Mouse (Mus musculus): Measurements from ENCODE around the gene Chchd3. TPM values are rescaled to one million over a fixed set of nuclear protein-coding genes. Genes with fewer than 3 reads are reported as not detected.
A peak's percentile ranks its signal among the peaks of the same experiment; 100 is the strongest.

The Chchd3 gene
- polyA plus RNA-seq, 1 experiment from 2014 or later: 124 TPM

- H3K27ac ChIP-seq (ENCODE audit: low read depth, low read length): no peak overlapping the region
- 22% methylated on average over 12 of the region's 12 CpGs for WGBS
- H3K9ac ChIP-seq (ENCODE audit: low read depth, low read length): no peak overlapping the region
- no peaks in the 10 kb centered on the region for H3K36me3 ChIP-seq (ENCODE audit: control insufficient read depth, insufficient read depth, low read length)
- H3K4me2 ChIP-seq (replicated peaks; ENCODE audit: low read depth, low read length): no peak overlapping the region
- H3K4me3 ChIP-seq (ENCODE audit: low read length): no peak overlapping the region
- H3K27me3 ChIP-seq (ENCODE audit: control insufficient read depth, insufficient read depth, low read length): no peaks in the 10 kb centered on the region
- 0 out of 2 replicates have a peak, but pooled peaks cover 5% of the 10 kb centered on the region for H3K4me1 ChIP-seq (ENCODE audit: control insufficient read depth, insufficient read depth, low read length)
- H3K9me3 ChIP-seq (ENCODE audit: control insufficient read depth, low read length): no peaks in the 10 kb centered on the region
- peak; percentile 52; the same call in 1 of the 2 replicates for ATAC-seq (ENCODE audit: low FRiP score, low TSS enrichment)
These were observed 69.9 kb downstream of the Chchd3 start for GRCm38 (mm10) chr6:32990061-32990633.

DNA sequence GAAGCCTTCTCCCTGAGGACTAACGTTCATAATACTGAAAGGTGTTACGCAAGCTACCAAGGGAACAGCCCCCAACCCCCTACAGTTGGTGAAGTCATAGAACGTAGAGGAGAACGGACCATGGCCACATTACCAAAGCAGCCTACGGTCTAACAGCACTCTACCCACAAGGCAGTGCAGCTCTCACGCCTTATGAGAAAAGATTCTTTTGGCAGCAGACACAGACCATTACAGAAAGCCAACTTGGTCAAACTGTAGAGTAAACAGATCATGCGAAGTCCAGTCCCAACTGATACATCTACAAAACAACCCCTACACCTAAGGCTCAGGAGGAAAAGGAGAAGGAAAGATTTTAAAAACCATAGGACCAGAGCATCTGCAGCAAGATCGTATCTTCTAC is 71.5 kb downstream of the Chchd3 start:
- Histone ChIP-seq H3K4me3 (ENCODE audit: low read length) (no peak overlapping the region), H3K9me3 (ENCODE audit: control insufficient read depth, low read length) (no peaks in the 10 kb centered on the region), H3K4me2 (replicated peaks; ENCODE audit: low read depth, low read length) (no peak overlapping the region), H3K27me3 (ENCODE audit: control insufficient read depth, insufficient read depth, low read length) (no peaks in the 10 kb centered on the region), H3K36me3 (ENCODE audit: control insufficient read depth, insufficient read depth, low read length) (no peaks in the 10 kb centered on the region), H3K27ac (ENCODE audit: low read depth, low read length) (no peak overlapping the region), H3K9ac (ENCODE audit: low read depth, low read length) (no peak overlapping the region), H3K4me1 (ENCODE audit: control insufficient read depth, insufficient read depth, low read length) (0 out of 2 replicates have a peak, but pooled peaks cover 5% of the 10 kb centered on the region)
- no peak for ATAC-seq (ENCODE audit: low FRiP score, low TSS enrichment)
- WGBS: 96% methylated on average over 8 of the region's 8 CpGs

DNA sequence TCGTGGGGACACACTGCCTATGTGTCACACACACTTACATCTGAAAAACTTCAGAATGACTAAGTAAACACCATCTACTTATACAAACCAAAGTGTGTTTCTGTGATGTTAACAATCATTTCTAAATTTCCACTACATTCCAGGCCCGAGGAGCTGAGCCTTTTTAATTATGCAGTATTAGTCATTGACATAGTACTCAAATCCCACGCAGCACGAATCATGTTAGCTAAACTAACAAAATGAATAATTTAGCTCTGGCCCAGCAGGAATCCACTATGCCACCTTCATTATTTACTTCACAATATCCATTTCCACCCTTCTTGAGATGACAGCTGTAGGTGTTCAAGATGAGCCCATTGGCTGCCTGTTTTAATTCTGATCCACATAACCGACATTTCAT is 76.2 kb downstream of the Chchd3 start:
- H3K4me1 ChIP-seq (ENCODE audit: control insufficient read depth, insufficient read depth, low read length): peaks cover 3% of the 10 kb centered on the region; the same call in 1 of the 2 replicates
- no peaks in the 10 kb centered on the region for H3K27me3 ChIP-seq (ENCODE audit: control insufficient read depth, insufficient read depth, low read length)
- ATAC-seq (ENCODE audit: low FRiP score, low TSS enrichment): no peak
- 84% methylated on average over 5 of the region's 5 CpGs for WGBS
- H3K9me3 ChIP-seq (ENCODE audit: control insufficient read depth, low read length): no peaks in the 10 kb centered on the region
- no peak overlapping the region for H3K4me2 ChIP-seq (replicated peaks; ENCODE audit: low read depth, low read length)
- H3K27ac ChIP-seq (ENCODE audit: low read depth, low read length): no peak overlapping the region
- no peak overlapping the region for H3K4me3 ChIP-seq (ENCODE audit: low read length)
- no peak overlapping the region for H3K9ac ChIP-seq (ENCODE audit: low read depth, low read length)
- H3K36me3 ChIP-seq (ENCODE audit: control insufficient read depth, insufficient read depth, low read length): no peaks in the 10 kb centered on the region

GRCm38 (mm10) chr6:32981253-32981652 is 78.8 kb downstream of the Chchd3 start:
- Histone ChIP-seq H3K27ac (ENCODE audit: low read depth, low read length) (no peak overlapping the region), H3K4me3 (ENCODE audit: low read length) (no peak overlapping the region), H3K27me3 (ENCODE audit: control insufficient read depth, insufficient read depth, low read length) (no peaks in the 10 kb centered on the region), H3K9ac (ENCODE audit: low read depth, low read length) (no peak overlapping the region), H3K36me3 (ENCODE audit: control insufficient read depth, insufficient read depth, low read length) (no peaks in the 10 kb centered on the region), H3K9me3 (ENCODE audit: control insufficient read depth, low read length) (no peaks in the 10 kb centered on the region), H3K4me2 (replicated peaks; ENCODE audit: low read depth, low read length) (no peak overlapping the region), H3K4me1 (ENCODE audit: control insufficient read depth, insufficient read depth, low read length) (peaks cover 3% of the 10 kb centered on the region; the same call in 1 of the 2 replicates)
- WGBS: 70% methylated on average over 11 of the region's 11 CpGs
- no peak for ATAC-seq (ENCODE audit: low FRiP score, low TSS enrichment)

- H3K36me3 ChIP-seq (ENCODE audit: control insufficient read depth, insufficient read depth, low read length): no peaks in the 10 kb centered on the region
- peaks cover 3% of the 10 kb centered on the region; the same call in 1 of the 2 replicates for H3K4me1 ChIP-seq (ENCODE audit: control insufficient read depth, insufficient read depth, low read length)
- WGBS: 89% methylated on average over 3 of the region's 3 CpGs
- H3K27ac ChIP-seq (ENCODE audit: low read depth, low read length): no peak overlapping the region
- no peaks in the 10 kb centered on the region for H3K27me3 ChIP-seq (ENCODE audit: control insufficient read depth, insufficient read depth, low read length)
- H3K4me3 ChIP-seq (ENCODE audit: low read length): no peak overlapping the region
- no peak overlapping the region for H3K4me2 ChIP-seq (replicated peaks; ENCODE audit: low read depth, low read length)
- no peak for ATAC-seq (ENCODE audit: low FRiP score, low TSS enrichment)
- no peak overlapping the region for H3K9ac ChIP-seq (ENCODE audit: low read depth, low read length)
- H3K9me3 ChIP-seq (ENCODE audit: control insufficient read depth, low read length): no peaks in the 10 kb centered on the region
These were observed 81.2 kb downstream of the Chchd3 start for GRCm38 (mm10) chr6:32978811-32979210.

- H3K4me3 ChIP-seq (ENCODE audit: low read length): no peak overlapping the region
- H3K27me3 ChIP-seq (ENCODE audit: control insufficient read depth, insufficient read depth, low read length): no peaks in the 10 kb centered on the region
- H3K27ac ChIP-seq (ENCODE audit: low read depth, low read length): no peak overlapping the region
- no peaks in the 10 kb centered on the region for H3K9me3 ChIP-seq (ENCODE audit: control insufficient read depth, low read length)
- H3K4me1 ChIP-seq (ENCODE audit: control insufficient read depth, insufficient read depth, low read length): no peaks in the 10 kb centered on the region
- no peak overlapping the region for H3K9ac ChIP-seq (ENCODE audit: low read depth, low read length)
- no peak overlapping the region for H3K4me2 ChIP-seq (replicated peaks; ENCODE audit: low read depth, low read length)
- no peak for ATAC-seq (ENCODE audit: low FRiP score, low TSS enrichment)
- H3K36me3 ChIP-seq (ENCODE audit: control insufficient read depth, insufficient read depth, low read length): peaks cover 4% of the 10 kb centered on the region; the same call in 1 of the 2 replicates
These were observed 88.1 kb downstream of the Chchd3 start for GRCm38 (mm10) chr6:32971926-32972325.

DNA sequence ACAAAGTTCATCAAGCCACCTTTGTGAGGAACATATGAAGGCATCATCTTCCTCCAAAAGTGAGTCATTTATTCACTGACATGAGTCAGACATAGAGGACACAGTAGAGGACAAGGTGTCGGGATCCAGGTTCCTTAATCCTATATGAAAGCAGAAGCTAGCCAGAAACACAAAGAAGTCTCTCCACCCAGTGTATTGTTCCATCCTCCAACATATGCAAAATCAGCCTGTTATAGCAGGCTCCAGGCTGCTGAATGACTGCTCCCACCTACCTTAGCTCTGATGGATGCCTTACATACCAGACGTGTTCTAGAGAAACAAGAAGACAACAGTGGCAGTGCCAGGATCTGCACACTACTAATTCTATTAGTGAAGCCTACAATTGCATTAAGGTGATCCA is 91.1 kb downstream of the Chchd3 start:
- H3K27ac ChIP-seq (ENCODE audit: low read depth, low read length): no peak overlapping the region
- no peak overlapping the region for H3K4me3 ChIP-seq (ENCODE audit: low read length)
- H3K9me3 ChIP-seq (ENCODE audit: control insufficient read depth, low read length): no peaks in the 10 kb centered on the region
- H3K27me3 ChIP-seq (ENCODE audit: control insufficient read depth, insufficient read depth, low read length): no peaks in the 10 kb centered on the region
- no peak overlapping the region for H3K4me2 ChIP-seq (replicated peaks; ENCODE audit: low read depth, low read length)
- 75% methylated on average over 2 of the region's 2 CpGs for WGBS
- H3K36me3 ChIP-seq (ENCODE audit: control insufficient read depth, insufficient read depth, low read length): peaks cover 4% of the 10 kb centered on the region; the same call in 1 of the 2 replicates
- H3K4me1 ChIP-seq (ENCODE audit: control insufficient read depth, insufficient read depth, low read length): no peaks in the 10 kb centered on the region
- ATAC-seq (ENCODE audit: low FRiP score, low TSS enrichment): no peak
- no peak overlapping the region for H3K9ac ChIP-seq (ENCODE audit: low read depth, low read length)

- 13% methylated on average over 3 of the region's 3 CpGs for WGBS
- Histone ChIP-seq H3K9ac (ENCODE audit: low read depth, low read length) (no peak overlapping the region), H3K9me3 (ENCODE audit: control insufficient read depth, low read length) (no peaks in the 10 kb centered on the region), H3K4me1 (ENCODE audit: control insufficient read depth, insufficient read depth, low read length) (peaks cover 14% of the 10 kb centered on the region; the same call in 1 of the 2 replicates), H3K27me3 (ENCODE audit: control insufficient read depth, insufficient read depth, low read length) (no peaks in the 10 kb centered on the region), H3K4me3 (ENCODE audit: low read length) (no peak overlapping the region), H3K4me2 (replicated peaks; ENCODE audit: low read depth, low read length) (no peak overlapping the region), H3K27ac (ENCODE audit: low read depth, low read length) (no peak overlapping the region), H3K36me3 (ENCODE audit: control insufficient read depth, insufficient read depth, low read length) (no peaks in the 10 kb centered on the region)
- ATAC-seq (ENCODE audit: low FRiP score, low TSS enrichment): no peak
These were observed 98.0 kb downstream of the Chchd3 start for GRCm38 (mm10) chr6:32962048-32962447.

DNA sequence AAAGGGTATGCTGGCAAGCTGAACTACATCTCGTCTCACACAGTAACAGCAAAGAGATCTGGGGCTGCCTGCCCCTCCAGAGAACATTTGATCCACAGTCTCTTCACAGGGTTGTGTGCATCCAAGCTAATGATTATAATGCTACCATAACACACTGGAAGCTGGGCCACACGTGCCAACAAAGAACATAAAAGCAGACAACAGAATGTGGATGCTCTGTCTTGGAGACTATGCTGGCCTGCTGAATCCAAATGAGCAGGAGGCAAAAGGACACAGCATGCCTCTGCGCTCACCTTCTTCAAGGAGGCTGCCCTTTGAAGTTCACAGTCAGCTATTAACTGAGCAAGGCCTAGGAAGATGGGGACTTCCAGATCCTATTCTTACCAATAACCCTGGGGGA is 98.6 kb downstream of the Chchd3 start:
- no peak overlapping the region for H3K4me3 ChIP-seq (ENCODE audit: low read length)
- 0 out of 2 replicates have a peak overlapping the region, but pooled peaks have one; percentile 30 for H3K27ac ChIP-seq (ENCODE audit: low read depth, low read length)
- H3K27me3 ChIP-seq (ENCODE audit: control insufficient read depth, insufficient read depth, low read length): no peaks in the 10 kb centered on the region
- ATAC-seq (ENCODE audit: low FRiP score, low TSS enrichment): no peak
- no peak overlapping the region for H3K4me2 ChIP-seq (replicated peaks; ENCODE audit: low read depth, low read length)
- H3K9ac ChIP-seq (ENCODE audit: low read depth, low read length): no peak overlapping the region
- H3K36me3 ChIP-seq (ENCODE audit: control insufficient read depth, insufficient read depth, low read length): no peaks in the 10 kb centered on the region
- peaks cover 14% of the 10 kb centered on the region; the same call in 1 of the 2 replicates for H3K4me1 ChIP-seq (ENCODE audit: control insufficient read depth, insufficient read depth, low read length)
- no peaks in the 10 kb centered on the region for H3K9me3 ChIP-seq (ENCODE audit: control insufficient read depth, low read length)
- 63% methylated on average over 3 of the region's 3 CpGs for WGBS
